Comparison of ENCODE assay signal across 22 mouse cellular contexts in genomic region chr12:103600364-103600763, GRCm38 (mm10). TPM values are rescaled to one million over a fixed set of nuclear protein-coding genes. Genes with fewer than 3 reads are reported as not detected.
"Had no signal": no experiment of that assay in that cellular context is flagged by ENCODE, and none has a peak within 500 bp of the region (broad histone marks: within the 10 kb centered on the region; RNA-seq: fewer than 3 reads in every experiment).

No protein-coding gene starts in this region.

- H3K4me2 ChIP-seq: lung, embryonic 15.5 days; midbrain, embryonic 12.5 days; neural tube, embryonic 13.5 days; neural tube, embryonic 15.5 days had no signal

- H3K4me1 ChIP-seq: lung, embryonic 15.5 days; neural tube, embryonic 13.5 days; neural tube, embryonic 15.5 days had no signal

- H3K27me3 ChIP-seq: lung, embryonic 15.5 days; midbrain, embryonic 12.5 days; neural tube, embryonic 13.5 days; neural tube, embryonic 15.5 days had no signal

- H3K9me3 ChIP-seq: lung, embryonic 15.5 days; midbrain, embryonic 12.5 days; neural tube, embryonic 13.5 days; neural tube, embryonic 15.5 days had no signal

- H3K27ac ChIP-seq: lung, embryonic 15.5 days; midbrain, embryonic 12.5 days; neural tube, embryonic 13.5 days; neural tube, embryonic 15.5 days had no signal

- H3K36me3 ChIP-seq: lung, embryonic 15.5 days; midbrain, embryonic 12.5 days; neural tube, embryonic 13.5 days; neural tube, embryonic 15.5 days had no signal

- DNase-seq: liver, postnatal 0 days; lung, adult 2 months; lung, postnatal 4 days; midbrain, embryonic 14.5 days; retina, postnatal 1 day; right cerebral cortex, adult 18-20 months; right cerebral cortex, postnatal 25 days; right cerebral cortex, postnatal 4 days; spleen, adult 18-20 months; thymus, adult 18-20 months; thymus, postnatal 14 days; thymus, postnatal 36 days had no signal

- H3K4me3 ChIP-seq: lung, embryonic 15.5 days; midbrain, embryonic 12.5 days; myocyte; neural tube, embryonic 13.5 days; neural tube, embryonic 15.5 days had no signal

- ATAC-seq: liver, postnatal 0 days; lung, postnatal 0 days; midbrain, embryonic 16.5 days had no signal

- H3K9ac ChIP-seq: liver, postnatal 0 days; lung, embryonic 15.5 days; midbrain, embryonic 12.5 days; neural tube, embryonic 13.5 days; neural tube, embryonic 15.5 days had no signal

RNA-seq across cellular contexts. Expression of gene Serpina10, which starts 30.9 kb away (rescaled TPM):
- total RNA-seq: megakaryocyte, adult 5-6 weeks; megakaryocyte-erythroid progenitor cell, adult 5-6 weeks had no signal
- polyA plus RNA-seq: midbrain, embryonic 12.5 days; midbrain, embryonic 16.5 days; myocyte; neural tube, embryonic 13.5 days; small intestine, adult 2 months had no signal

RNA-seq across cellular contexts. Expression of gene Serpina6, which starts 56.6 kb away (rescaled TPM):
- total RNA-seq: megakaryocyte, adult 5-6 weeks; megakaryocyte-erythroid progenitor cell, adult 5-6 weeks had no signal
- polyA plus RNA-seq: lung, adult 2 months; lung, postnatal 0 days; midbrain, embryonic 12.5 days; midbrain, embryonic 14.5 days; midbrain, embryonic 16.5 days; small intestine, adult 2 months had no signal
